Mouse (Mus musculus): Measurements from ENCODE around the gene Treh. TPM values are rescaled to one million over a fixed set of nuclear protein-coding genes. Genes with fewer than 3 reads are reported as not detected.

The Treh gene
- polyA plus RNA-seq, 1 experiment from 2014 or later, result not detected

DNA sequence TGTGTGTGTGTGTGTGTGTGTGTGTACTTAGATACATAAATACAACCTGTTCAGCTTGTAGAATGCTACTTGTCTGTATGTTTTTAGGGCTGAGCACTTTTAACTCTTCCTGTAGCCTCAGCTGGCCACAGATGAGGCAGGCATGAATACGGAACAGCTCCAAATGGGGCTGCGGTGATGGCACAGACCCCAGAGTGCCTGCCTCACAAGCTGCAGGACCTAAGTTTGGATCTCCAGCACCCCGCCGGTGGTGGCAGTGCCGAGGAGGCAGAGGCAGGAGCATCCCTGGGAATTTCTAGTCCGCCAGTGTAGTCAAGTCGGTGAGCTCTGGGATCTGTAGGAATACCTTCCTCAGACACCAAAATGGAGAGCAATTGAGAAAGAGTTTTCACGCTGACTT, 26.0 kb upstream of the Treh start:
- no peaks in the 10 kb centered on the region for H3K36me3 ChIP-seq
- 91% methylated on average over 8 of the region's 8 CpGs for WGBS
- no peak overlapping the region for H3K27ac ChIP-seq
- no peaks in the 10 kb centered on the region for H3K4me1 ChIP-seq
- ATAC-seq (ENCODE audit: low FRiP score), result no peak
- no peak overlapping the region for H3K4me2 ChIP-seq (replicated peaks)
- H3K27me3 ChIP-seq, result no peaks in the 10 kb centered on the region
- no peaks in the 10 kb centered on the region for H3K9me3 ChIP-seq (replicated peaks)
- H3K9ac ChIP-seq, result no peak overlapping the region
- no peak overlapping the region for H3K4me3 ChIP-seq

DNA sequence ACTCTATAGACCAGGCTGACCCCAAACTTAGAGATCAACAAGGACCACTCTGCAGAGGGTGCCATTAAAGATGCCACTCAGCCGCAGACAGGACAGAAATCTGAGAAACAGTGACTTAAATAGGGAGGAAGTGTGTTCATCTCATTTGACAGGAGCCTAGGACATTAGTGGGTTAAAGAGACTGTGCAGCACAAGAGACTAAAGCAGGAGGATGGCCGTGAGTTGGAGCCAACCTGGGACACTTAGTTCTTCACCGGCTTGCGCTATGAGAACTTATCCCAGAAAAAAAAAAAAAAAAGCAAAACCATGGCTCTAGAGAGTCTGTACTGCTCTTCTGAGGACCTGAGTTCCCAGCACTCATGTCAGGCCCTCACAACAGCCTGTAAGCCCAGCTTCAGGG, 25.4 kb upstream of the Treh start:
- Histone ChIP-seq H3K4me1 (no peaks in the 10 kb centered on the region), H3K9me3 (replicated peaks) (no peaks in the 10 kb centered on the region), H3K4me3 (no peak overlapping the region), H3K27ac (no peak overlapping the region), H3K27me3 (no peaks in the 10 kb centered on the region), H3K36me3 (no peaks in the 10 kb centered on the region), H3K9ac (no peak overlapping the region), H3K4me2 (replicated peaks) (no peak overlapping the region)
- ATAC-seq (ENCODE audit: low FRiP score), result no peak
- 91% methylated on average over 4 of the region's 4 CpGs for WGBS

DNA sequence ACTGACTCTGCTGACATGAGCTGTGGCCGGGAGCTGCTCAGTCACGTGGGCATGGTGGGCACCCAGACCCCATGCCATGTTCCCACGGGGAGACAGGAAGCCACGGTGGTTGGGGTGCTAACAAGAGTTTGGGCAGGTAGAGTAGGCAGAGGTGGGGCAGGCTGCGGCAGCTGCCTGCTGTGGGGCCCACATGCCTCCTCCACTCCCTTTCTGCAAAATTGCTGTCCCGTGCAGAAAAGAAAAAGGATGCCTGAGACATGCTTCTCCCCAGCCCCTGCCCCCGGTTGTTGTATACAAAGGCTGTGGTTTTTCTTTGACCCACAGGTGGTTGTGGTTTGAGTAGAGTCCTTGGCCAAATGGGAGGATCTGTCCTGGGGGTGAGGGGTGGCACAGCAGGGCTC, 24.2 kb upstream of the Treh start:
- Histone ChIP-seq H3K9me3 (replicated peaks) (no peaks in the 10 kb centered on the region), H3K36me3 (no peaks in the 10 kb centered on the region), H3K4me3 (no peak overlapping the region), H3K9ac (no peak overlapping the region), H3K27me3 (no peaks in the 10 kb centered on the region), H3K4me1 (no peaks in the 10 kb centered on the region), H3K4me2 (replicated peaks) (no peak overlapping the region), H3K27ac (no peak overlapping the region)
- 71% methylated on average over 7 of the region's 7 CpGs for WGBS
- no peak for ATAC-seq (ENCODE audit: low FRiP score)

DNA sequence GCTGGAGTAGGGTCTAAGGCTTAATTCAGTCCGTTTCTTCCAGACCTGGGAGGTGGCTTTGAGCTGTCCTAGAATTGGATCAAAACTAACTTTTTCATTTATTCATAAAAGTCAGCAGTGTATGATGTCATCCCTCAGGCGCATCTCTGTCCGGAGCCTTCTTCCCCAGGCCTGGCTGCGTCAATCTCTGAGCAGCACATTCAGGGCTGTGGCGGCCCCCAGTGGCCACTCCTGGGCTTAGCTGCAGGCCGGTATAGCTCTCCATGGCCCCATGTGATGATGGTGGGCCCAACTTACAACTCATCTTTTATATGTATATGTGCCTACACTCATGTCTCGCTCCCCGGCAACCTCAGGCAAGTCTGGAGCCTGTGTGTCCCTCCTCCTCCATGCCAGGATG, 21.0 kb upstream of the Treh start:
- WGBS, result 10% methylated on average over 8 of the region's 8 CpGs
- Histone ChIP-seq H3K9me3 (replicated peaks) (no peaks in the 10 kb centered on the region), H3K4me1 (peaks cover 5% of the 10 kb centered on the region; the same call in 1 of the 2 replicates), H3K9ac (no peak overlapping the region), H3K4me3 (no peak overlapping the region), H3K4me2 (replicated peaks) (no peak overlapping the region), H3K27ac (no peak overlapping the region), H3K36me3 (no peaks in the 10 kb centered on the region), H3K27me3 (no peaks in the 10 kb centered on the region)
- ATAC-seq (ENCODE audit: low FRiP score), result peak; percentile 77

DNA sequence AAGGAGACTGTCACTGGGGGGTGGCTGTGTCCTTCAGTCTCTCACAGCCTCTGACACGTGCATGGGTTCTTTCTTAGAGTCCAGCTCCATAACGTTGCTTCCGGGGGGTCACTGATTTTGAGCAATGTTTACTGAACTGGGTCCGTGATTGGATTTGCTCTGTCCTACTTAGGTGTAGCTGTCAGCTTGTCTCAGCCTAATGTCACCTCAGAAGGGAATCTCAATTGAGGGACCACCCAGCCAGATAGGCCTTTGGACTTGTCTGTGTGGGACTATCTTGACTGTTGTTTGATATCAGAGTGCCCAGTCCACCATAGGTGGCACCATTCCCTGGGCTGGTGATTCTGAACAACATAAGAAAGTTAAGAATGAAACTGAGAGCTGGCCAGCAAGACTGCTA, 19.1 kb upstream of the Treh start:
- no peak for ATAC-seq (ENCODE audit: low FRiP score)
- H3K36me3 ChIP-seq, result no peaks in the 10 kb centered on the region
- H3K27ac ChIP-seq, result no peak overlapping the region
- H3K9me3 ChIP-seq (replicated peaks), result no peaks in the 10 kb centered on the region
- H3K4me1 ChIP-seq, result peaks cover 5% of the 10 kb centered on the region; the same call in 1 of the 2 replicates
- no peak overlapping the region for H3K9ac ChIP-seq
- no peaks in the 10 kb centered on the region for H3K27me3 ChIP-seq
- no peak overlapping the region for H3K4me2 ChIP-seq (replicated peaks)
- H3K4me3 ChIP-seq, result no peak overlapping the region
- WGBS, result 76% methylated on average over 4 of the region's 4 CpGs

DNA sequence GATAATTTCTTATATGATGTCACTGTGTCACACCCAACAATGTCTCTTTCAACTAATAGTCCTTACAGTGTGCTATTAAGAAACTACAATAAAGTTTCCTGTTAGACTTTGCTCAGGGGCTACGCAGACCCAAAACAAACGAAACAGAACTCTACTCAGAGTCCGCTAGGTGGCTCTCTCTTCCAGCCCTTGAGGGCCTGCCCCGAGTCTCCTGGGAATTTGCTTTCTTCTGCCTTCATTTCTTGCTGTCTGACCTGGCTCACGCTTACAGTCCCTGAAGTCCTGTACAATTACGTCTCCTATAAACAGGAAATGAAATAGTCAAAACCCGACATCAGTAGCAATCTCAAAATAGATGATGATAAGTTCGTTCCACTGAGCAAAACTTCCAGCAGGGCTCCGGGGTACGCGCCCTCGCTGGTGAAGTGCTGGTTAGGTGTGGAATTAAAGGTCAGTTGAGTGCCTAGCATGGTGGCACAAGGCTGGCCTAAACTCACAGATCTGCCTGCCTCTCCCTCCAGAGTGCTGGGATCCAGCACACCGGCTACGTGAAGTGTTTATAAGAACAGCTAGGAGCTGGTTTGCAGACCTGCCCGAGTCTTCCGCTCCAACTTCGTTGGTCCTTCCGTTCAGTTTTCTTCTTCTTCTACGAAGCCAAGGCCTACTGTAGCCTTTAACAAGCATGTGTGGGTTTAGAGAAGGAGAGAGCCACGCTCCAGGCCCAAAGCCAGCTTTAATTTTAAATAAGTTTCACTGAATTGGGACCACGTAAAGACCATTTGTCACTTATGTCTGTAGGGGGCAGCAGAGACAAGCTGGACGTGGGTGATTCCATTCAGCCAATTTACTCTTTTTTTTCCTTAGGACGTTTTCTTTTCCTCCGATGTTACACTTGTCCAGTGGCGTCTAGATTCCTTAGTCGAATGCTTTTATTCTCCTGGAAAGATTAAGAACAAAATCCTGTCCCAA, 17.7 kb upstream of the Treh start:
- H3K27me3 ChIP-seq, result no peaks in the 10 kb centered on the region
- 29% methylated on average over 26 of the region's 26 CpGs for WGBS
- H3K4me3 ChIP-seq, result no peak overlapping the region
- no peaks in the 10 kb centered on the region for H3K9me3 ChIP-seq (replicated peaks)
- H3K9ac ChIP-seq, result no peak overlapping the region
- ATAC-seq (ENCODE audit: low FRiP score), result no peak
- H3K27ac ChIP-seq, result peak overlapping the region; percentile 44; the same call in 1 of the 2 replicates
- H3K4me2 ChIP-seq (replicated peaks), result peak overlapping the region; percentile 43
- H3K36me3 ChIP-seq, result no peaks in the 10 kb centered on the region
- H3K4me1 ChIP-seq, result peaks cover 5% of the 10 kb centered on the region; the same call in 1 of the 2 replicates

DNA sequence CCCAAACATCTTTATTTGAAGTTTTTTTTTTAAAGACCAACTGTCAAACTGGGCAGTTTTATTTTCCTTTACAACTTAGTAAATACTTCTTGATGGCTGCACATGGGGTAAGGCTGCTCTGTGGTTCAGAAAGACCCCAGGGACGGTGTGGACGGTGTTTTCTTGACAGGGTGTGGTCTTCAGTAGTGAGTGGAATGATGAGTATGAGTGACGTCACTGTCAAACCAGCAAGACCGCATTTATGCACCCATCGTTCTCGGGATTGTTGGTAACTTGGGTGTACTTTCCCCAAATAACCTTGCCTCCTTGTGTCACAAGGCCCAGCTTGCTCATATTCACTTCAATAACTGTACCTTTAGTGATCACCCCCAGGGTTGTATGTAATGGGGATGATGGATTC, 9.3 kb upstream of the Treh start:
- Histone ChIP-seq H3K27me3 (no peaks in the 10 kb centered on the region), H3K9me3 (replicated peaks) (no peaks in the 10 kb centered on the region), H3K4me2 (replicated peaks) (no peak overlapping the region), H3K27ac (no peak overlapping the region), H3K4me1 (no peaks in the 10 kb centered on the region), H3K9ac (no peak overlapping the region), H3K4me3 (no peak overlapping the region), H3K36me3 (no peaks in the 10 kb centered on the region)
- no peak for ATAC-seq (ENCODE audit: low FRiP score)
- WGBS, result 88% methylated on average over 6 of the region's 6 CpGs

DNA sequence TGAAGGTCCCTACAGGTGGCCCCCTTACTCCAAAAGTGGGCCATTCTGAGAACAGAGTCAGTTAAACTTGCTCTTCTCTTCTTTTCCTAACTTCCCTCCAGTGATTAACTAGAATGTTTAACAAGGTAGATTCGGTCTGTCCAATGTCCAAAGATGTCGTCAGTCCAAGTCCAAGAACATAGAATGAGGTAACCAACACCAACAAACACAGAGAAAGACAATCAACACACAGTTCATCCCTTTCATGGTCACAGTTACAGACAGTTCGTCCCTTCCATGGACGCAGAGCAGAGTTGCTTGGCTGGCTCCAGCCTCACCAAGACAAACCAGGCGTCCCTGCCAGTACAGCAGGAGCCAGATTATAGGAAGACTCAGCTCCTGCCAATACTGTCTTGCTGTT, 1.6 kb upstream of the Treh start:
- H3K4me2 ChIP-seq (replicated peaks), result no peak overlapping the region
- no peaks in the 10 kb centered on the region for H3K4me1 ChIP-seq
- no peak overlapping the region for H3K27ac ChIP-seq
- H3K9ac ChIP-seq, result no peak overlapping the region
- 92% methylated on average over 5 of the region's 5 CpGs for WGBS
- ATAC-seq (ENCODE audit: low FRiP score), result no peak
- H3K9me3 ChIP-seq (replicated peaks), result no peaks in the 10 kb centered on the region
- H3K27me3 ChIP-seq, result no peaks in the 10 kb centered on the region
- no peaks in the 10 kb centered on the region for H3K36me3 ChIP-seq
- H3K4me3 ChIP-seq, result no peak overlapping the region

DNA sequence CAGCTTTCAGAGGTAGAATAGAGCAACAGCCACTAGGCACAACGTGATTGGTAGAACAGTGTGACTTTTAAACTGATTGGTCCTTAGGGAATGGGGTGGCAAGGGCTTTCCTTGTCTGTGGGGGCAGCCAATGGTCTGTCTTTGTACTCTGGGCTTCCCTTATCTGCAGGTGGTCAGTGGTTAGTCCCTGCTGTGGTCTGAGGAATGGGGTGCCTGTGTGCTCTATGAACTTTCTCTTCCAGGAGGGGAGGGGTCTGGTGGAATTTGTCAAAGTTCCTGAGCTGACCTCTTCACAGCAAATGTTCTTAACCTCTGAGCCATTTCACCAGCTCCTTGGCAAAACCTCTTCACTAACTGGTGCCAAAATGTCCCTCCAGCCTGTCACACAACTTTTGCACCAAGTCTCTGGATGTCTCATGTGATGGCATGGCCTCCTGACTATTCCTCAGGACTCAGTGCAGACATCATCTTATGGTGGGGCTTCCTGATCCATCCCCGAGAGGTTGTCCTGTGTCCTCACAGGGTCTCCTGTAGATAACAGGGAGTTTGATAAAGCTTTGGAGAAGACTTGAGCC, 655 bp upstream of the Treh start:
- Histone ChIP-seq H3K27ac (no peak overlapping the region), H3K9ac (no peak overlapping the region), H3K27me3 (no peaks in the 10 kb centered on the region), H3K4me2 (replicated peaks) (no peak overlapping the region), H3K4me1 (no peaks in the 10 kb centered on the region), H3K36me3 (no peaks in the 10 kb centered on the region), H3K4me3 (no peak overlapping the region), H3K9me3 (replicated peaks) (no peaks in the 10 kb centered on the region)
- whole genome bisulfite sequencing, result 82% methylated on average over 2 of the region's 2 CpGs
- ATAC-seq (ENCODE audit: low FRiP score), result no peak

DNA sequence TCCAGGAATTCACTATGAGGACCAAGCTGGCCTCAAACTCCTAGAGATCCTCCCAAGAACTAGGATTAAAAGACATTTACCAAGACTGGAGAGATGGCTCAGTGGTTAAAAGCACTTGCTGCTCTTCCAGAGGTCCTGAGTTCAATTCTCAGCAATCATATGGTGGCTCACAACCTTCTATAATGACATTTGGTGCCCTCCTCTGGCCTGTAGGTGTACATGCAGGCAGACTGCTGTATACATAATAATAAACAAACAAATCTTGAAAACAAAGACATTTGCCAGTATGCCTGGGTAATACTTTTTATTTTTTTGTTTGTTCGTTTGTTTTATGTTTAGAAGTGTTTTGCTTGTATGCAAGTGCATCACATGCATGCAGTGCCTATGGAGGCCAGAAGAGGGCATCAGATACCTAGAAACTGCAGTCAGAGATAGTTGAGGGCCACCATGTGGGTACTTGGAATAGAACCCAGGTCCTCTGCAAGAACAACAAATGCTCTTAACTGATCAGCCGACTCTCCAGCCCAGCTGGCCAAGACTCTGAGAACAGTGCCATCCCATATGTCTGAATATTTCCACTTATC, 5.3 kb downstream of the Treh start:
- no peak for ATAC-seq (ENCODE audit: low FRiP score)
- H3K9ac ChIP-seq, result no peak overlapping the region
- H3K4me3 ChIP-seq, result no peak overlapping the region
- WGBS, result 92% methylated on average over 2 of the region's 2 CpGs
- no peak overlapping the region for H3K4me2 ChIP-seq (replicated peaks)
- no peaks in the 10 kb centered on the region for H3K9me3 ChIP-seq (replicated peaks)
- H3K27ac ChIP-seq, result no peak overlapping the region
- H3K27me3 ChIP-seq, result no peaks in the 10 kb centered on the region
- H3K4me1 ChIP-seq, result no peaks in the 10 kb centered on the region
- no peaks in the 10 kb centered on the region for H3K36me3 ChIP-seq

DNA sequence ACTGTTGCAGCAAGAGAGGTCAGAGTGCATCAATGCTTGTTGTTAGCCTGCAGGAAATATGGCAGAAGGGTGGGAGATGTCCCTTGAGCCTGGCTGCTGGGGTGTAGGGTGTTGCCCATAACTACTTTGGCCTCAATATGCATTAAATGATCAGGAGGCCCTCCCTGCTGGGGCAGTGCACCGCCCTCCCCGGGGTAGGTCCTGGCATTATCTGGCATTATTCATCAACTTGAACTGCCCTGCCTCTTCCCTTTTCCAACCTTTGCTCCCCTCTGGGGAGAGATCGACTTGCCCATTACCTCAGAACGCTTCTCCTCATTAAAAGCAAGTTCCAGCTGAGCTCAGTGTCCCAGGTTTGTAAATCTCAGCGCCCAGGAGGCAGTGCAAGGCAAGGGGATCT, 6.5 kb downstream of the Treh start:
- no peaks in the 10 kb centered on the region for H3K27me3 ChIP-seq
- H3K9me3 ChIP-seq (replicated peaks), result no peaks in the 10 kb centered on the region
- WGBS, result 64% methylated on average over 5 of the region's 5 CpGs
- no peak overlapping the region for H3K4me3 ChIP-seq
- H3K36me3 ChIP-seq, result no peaks in the 10 kb centered on the region
- no peaks in the 10 kb centered on the region for H3K4me1 ChIP-seq
- H3K4me2 ChIP-seq (replicated peaks), result no peak overlapping the region
- H3K9ac ChIP-seq, result no peak overlapping the region
- ATAC-seq (ENCODE audit: low FRiP score), result no peak
- no peak overlapping the region for H3K27ac ChIP-seq

DNA sequence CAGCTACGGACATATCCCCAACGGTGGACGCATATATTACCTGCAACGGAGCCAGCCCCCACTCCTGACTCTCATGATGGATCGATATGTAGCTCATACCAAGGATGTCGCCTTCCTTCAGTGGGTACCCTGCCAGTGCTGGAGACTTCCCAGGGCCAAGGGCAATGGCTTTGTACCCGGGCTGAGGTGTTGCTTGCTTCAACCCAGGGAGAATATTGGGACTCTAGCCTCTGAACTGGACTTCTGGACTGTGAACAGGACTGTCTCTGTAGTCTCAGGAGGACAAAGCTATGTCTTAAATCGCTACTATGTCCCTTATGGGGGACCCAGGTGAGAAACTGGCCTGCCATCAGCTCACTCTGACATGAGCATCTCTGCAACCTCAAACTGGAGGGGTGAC, 10.0 kb downstream of the Treh start:
- no peak for ATAC-seq (ENCODE audit: low FRiP score)
- peaks cover 23% of the 10 kb centered on the region for H3K4me1 ChIP-seq

More for the DNA sequence above, 10.0 kb downstream of the Treh start:
- Histone ChIP-seq H3K4me3 (no peak overlapping the region), H3K27ac (no peak overlapping the region), H3K9ac (no peak overlapping the region), H3K36me3 (peaks cover 9% of the 10 kb centered on the region), H3K4me2 (replicated peaks) (no peak overlapping the region), H3K27me3 (no peaks in the 10 kb centered on the region), H3K9me3 (replicated peaks) (no peaks in the 10 kb centered on the region)
- 86% methylated on average over 8 of the region's 8 CpGs for WGBS
